Mouse (Mus musculus) mouse trophoblast stem cell (cell line): ENCODE results near the gene Grn.
"Not testable (repeated sequence)": the region's sequence is repeated elsewhere in the genome, so short reads cannot be mapped to it uniquely, and the experiment has no call there.

Experiments
- in situ Hi-C, 2 experiments: fragments of 300-500 bp; cut with MseI, MboI; formaldehyde crosslinking; loops; 2 replicates in 1 of 2; 3 replicates in 1 of 2; pipeline ENCODE4 v1.15.1; 2025

Gene Grn

DNA sequence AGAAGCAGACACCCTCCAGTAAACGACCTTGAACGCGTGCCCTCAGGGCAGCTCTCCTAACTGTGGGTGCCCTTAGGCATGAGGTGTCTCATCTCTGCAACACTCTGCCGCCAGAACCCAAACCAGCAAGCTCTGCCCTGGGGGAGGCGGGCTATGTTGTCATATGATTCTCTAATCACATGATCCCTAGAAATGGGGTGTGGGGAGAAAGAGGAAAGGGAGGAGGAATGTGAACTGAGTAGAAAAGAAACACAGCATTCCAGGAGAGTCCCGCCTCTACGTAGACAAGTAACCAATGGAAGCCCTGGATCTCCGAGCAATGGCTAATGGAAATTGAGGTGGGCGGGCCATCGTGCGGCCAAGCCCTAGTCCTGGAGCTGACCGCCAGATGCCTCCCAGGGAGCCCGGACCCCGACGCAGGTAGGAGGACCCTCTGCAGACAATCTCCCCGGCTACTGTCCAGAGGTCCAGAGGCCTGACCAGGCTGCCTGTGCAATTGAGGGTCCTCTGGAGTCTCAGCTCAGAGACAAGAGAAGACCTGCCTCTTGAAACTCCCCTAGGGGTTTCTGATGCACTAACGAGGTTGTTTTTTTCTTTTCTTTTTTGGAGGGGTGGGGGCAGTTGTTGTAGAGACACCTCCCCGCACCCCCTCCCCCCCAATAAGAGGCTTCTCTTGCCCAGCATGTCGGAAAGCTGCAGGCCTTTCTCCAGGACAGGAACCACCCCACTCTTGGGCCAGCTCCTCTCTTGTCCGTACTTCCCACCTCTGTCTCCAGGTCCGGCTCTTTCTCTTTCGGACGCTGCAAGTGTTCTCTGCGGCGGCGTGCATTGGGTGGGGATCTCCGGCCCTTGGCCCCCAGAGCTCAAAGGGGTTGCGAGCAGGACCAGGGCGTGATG is at the start of gene Grn:
TSS of gene Grn (plus strand) at position 195 of the 897 bp plus-strand sequence.
- in situ Hi-C loops = no loop called here

- in situ Hi-C loops = no loop called here
These were observed 48.6 kb upstream of the Grn start for GRCm38 (mm10) chr11:102381341-102382100.

- in situ Hi-C loops = no loop called here
These were observed 47.3 kb upstream of the Grn start for GRCm38 (mm10) chr11:102382794-102383193.

GRCm38 (mm10) chr11:102383365-102384136 is 46.6 kb upstream of the Grn start:
- in situ Hi-C loops = no loop called here

- in situ Hi-C loops = no loop called here
These were observed 45.7 kb upstream of the Grn start for GRCm38 (mm10) chr11:102384418-102384817.

DNA sequence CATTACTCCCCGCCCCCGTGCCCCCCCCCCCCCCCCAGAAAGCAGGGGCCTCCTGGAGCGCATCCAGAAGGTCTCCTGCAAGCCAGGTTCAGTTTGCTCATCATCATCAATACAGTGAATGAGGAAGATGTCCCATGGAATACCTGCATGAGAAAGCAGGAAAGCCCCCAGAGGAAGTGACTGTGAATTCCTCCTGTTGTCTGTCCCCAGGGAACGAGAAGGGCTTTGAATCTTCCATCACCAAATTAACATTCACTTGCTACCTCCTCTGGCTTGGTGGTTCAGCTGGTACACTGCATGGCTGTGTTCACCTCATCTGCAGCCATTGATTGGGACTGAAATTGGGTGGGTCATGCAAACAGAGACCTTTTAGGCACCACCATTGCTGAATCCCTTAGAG is 45.0 kb upstream of the Grn start:
- in situ Hi-C loops = no loop called here

DNA sequence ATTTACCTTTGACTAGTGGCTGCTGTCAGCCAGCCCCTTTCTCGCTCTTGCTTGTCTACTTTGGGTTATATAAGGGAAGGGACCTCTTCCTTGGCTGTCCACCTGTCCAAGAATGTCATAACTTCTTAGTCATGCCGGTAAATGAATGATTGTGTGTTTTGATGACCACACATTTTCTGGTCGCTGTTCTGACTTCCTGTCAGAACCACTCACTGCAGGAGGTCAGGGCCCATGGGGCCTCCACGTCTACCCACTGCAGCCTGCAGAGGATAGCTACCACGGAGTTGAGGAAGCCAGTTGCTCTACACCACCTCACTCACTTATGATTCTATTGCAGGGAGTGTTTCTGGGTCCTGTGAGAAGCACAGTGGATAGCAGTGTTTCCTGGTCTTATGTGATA is 44.0 kb upstream of the Grn start:
- in situ Hi-C loops = no loop called here

GRCm38 (mm10) chr11:102389436-102389835 is 40.7 kb upstream of the Grn start:
- in situ Hi-C loops = not testable (repeated sequence)

- in situ Hi-C loops = no loop called here
These were observed 37.5 kb upstream of the Grn start for GRCm38 (mm10) chr11:102392441-102393237.

DNA sequence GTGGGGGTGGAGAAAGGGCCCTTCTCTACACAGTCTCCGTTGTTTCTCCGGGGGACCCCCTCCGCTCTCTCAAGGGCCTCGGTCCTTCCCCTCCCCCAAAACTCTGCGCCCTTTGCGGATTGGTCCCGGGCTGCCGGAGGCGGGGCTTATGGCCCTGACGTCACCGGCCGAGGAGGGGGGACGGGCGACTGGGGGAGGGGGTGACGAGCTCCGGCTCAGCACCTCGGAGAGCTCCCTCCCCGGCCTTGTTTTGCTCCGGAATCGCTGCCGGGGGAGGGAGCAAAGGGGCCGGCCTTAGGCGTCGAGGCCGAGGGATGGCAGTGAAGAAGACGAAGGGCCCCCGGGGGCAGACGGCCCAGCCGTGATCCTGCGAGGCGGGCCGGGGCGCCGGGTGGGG is 36.9 kb upstream of the Grn start, which contains the start of gene Rundc3a:
TSS of gene Rundc3a (plus strand) at position 166 of the 397 bp plus-strand sequence.
- in situ Hi-C loops = no loop called here

GRCm38 (mm10) chr11:102393719-102394420 is 36.2 kb upstream of the Grn start:
- in situ Hi-C loops = no loop called here

DNA sequence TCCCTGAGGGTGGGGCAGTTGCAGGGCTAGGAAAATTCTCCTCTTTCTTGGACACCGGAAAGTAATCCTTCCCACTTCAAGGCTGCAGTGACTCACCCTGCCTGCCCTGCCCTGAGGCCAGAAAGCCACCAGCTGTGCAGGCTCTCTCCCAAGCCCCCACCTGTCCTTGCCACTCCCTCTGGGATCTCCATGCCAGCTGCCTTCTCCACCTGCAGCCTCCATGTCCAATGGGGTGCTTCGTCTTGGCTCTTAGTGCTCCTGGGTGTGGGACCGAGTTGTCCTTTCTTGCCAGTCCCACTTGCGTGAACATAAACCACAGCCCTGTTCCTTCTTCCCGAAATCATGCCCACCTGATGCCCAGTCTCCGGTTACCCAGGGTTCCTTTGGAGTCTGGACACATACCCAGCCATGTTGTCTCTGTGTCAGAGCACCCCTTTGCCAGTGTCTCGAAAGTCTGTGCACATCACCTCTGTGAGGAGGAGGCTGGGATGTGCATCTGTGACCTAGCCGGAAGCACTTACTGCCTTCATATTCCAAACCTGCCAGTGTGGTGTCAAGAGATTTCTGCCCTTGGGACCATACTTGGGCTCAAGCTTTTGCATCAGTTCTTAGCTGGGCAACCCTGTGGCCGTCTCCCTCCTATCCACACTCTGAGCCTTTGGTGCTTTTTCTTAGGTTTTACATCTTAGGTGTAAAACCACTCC is 35.5 kb upstream of the Grn start:
- in situ Hi-C loops = no loop called here

GRCm38 (mm10) chr11:102395250-102395649 is 34.9 kb upstream of the Grn start:
- in situ Hi-C loops = no loop called here

DNA sequence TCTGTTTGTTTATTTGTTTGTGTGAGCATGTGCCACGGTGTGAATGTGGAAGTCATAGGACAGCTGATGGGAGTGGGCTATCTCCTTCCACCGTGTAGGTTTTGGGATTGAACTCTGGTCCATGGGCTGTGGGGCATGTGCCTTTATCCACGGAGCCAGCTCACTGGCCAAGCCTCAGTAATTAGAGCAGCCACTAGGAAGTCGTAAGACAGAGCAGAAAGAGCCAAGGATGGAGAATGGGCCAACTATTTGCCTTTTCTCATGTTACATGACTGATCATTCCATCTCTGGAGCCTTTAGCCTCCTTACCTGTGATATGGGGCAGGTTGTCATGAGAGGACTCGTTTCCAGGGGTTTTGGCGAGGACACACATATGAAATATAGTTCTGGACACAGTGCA is 33.9 kb upstream of the Grn start:
- in situ Hi-C loops = no loop called here

GRCm38 (mm10) chr11:102396671-102397141 is 33.4 kb upstream of the Grn start:
- in situ Hi-C loops = no loop called here

DNA sequence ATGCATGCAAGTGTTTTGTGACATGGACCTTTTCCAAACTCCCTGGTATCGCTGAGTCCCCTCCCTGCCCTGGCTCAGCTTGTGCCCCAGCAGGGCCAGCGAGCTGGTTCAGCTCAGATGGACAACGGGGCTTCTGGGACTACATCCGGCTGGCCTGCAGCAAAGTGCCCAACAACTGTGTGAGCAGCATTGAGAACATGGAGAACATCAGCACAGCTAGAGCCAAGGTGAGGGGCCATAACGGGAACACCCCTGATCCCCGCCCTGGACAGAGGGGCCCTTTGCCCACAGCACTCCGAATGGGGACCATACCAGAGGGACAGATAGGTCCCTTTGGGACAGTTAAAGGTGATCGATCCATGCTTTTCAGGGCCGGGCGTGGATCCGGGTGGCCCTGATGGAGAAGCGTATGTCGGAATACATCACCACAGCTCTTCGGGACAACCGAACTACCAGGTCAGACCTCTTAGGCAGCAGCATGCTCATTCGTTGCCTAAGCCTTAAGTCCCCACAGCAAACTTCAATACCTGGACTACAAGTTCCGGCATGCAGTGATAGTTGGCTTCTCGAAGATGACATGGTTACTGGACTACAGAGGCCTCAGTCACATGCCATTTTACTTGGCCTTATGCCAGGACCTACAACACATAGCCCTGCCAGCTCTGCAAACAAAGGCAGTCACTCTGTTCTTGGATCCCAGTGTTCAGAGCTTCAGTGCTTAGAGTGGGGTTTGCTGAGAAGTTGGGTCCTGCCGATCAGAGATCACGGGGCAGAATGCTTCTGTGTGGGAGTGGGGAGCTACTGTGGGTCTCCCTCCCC is 31.9 kb upstream of the Grn start:
- in situ Hi-C loops = no loop called here

GRCm38 (mm10) chr11:102399107-102399506 is 31.0 kb upstream of the Grn start:
- in situ Hi-C loops = no loop called here

DNA sequence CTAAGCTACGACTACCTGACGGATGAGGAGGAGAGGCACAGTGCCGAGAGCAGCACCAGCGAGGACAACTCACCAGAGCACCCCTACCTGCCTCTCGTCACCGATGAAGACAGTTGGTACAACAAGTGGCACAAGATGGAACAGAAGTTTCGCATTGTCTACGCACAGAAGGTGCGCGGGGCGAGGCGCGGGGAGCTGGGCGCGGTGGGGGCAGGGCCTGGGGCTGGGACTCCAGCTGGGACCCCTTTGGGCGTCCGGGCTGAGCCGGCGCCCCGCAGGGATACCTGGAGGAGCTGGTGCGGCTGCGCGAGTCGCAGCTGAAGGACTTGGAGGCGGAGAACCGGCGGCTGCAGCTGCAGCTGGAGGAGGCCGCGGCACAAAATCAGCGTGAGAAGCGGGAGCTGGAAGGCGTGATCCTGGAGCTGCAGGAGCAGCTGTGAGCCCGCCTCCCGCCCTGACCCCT is 30.5 kb upstream of the Grn start:
- in situ Hi-C loops = no loop called here
